Mouse (Mus musculus): ENCODE data around the gene Zfp169. TPM values are rescaled to one million over a fixed set of nuclear protein-coding genes. Genes with fewer than 3 reads are reported as not detected.

Gene Zfp169
- polyA plus RNA-seq, 1 experiment from 2014 or later, result 6.0 TPM

- 85% methylated on average over 9 of the region's 9 CpGs for WGBS
- Histone ChIP-seq H3K27ac (no peak overlapping the region), H3K9me3 (no peaks in the 10 kb centered on the region), H3K36me3 (peaks cover 22% of the 10 kb centered on the region), H3K4me2 (no peak overlapping the region), H3K9ac (no peak overlapping the region), H3K4me3 (no peak overlapping the region), H3K4me1 (peaks cover 9% of the 10 kb centered on the region), H3K27me3 (no peaks in the 10 kb centered on the region)
- no peak for ATAC-seq (ENCODE audit: insufficient number of reproducible peaks, insufficient read depth, low FRiP score, low TSS enrichment, low read depth)
Observed at GRCm38 (mm10) chr13:48508661-48509060, 4.6 kb downstream of the Zfp169 start.

- Histone ChIP-seq H3K9ac (no peak overlapping the region), H3K36me3 (peaks cover 47% of the 10 kb centered on the region), H3K27ac (no peak overlapping the region), H3K4me2 (no peak overlapping the region), H3K9me3 (no peaks in the 10 kb centered on the region), H3K4me1 (peaks cover 6% of the 10 kb centered on the region; the same call in 1 of the 2 replicates), H3K4me3 (no peak overlapping the region), H3K27me3 (no peaks in the 10 kb centered on the region)
- 85% methylated on average over 5 of the region's 5 CpGs for WGBS
- no peak for ATAC-seq (ENCODE audit: insufficient number of reproducible peaks, insufficient read depth, low FRiP score, low TSS enrichment, low read depth)
Observed at GRCm38 (mm10) chr13:48502422-48502821, 10.8 kb downstream of the Zfp169 start.

- Histone ChIP-seq H3K27me3 (no peaks in the 10 kb centered on the region), H3K9me3 (peaks cover 5% of the 10 kb centered on the region; the same call in 1 of the 2 replicates), H3K4me2 (no peak overlapping the region), H3K27ac (0 out of 2 replicates have a peak overlapping the region, but pooled peaks have one; percentile 19), H3K4me1 (peaks cover 7% of the 10 kb centered on the region; the same call in 1 of the 2 replicates), H3K36me3 (peaks cover 48% of the 10 kb centered on the region), H3K4me3 (no peak overlapping the region), H3K9ac (no peak overlapping the region)
- WGBS, result 44% methylated on average over 4 of the region's 4 CpGs
- 0 out of 2 replicates have a peak, but pooled peaks have one; percentile 6 for ATAC-seq (ENCODE audit: insufficient number of reproducible peaks, insufficient read depth, low FRiP score, low TSS enrichment, low read depth)
Observed at GRCm38 (mm10) chr13:48498676-48499075, 14.6 kb downstream of the Zfp169 start.

- Histone ChIP-seq H3K4me1 (peaks cover 7% of the 10 kb centered on the region; the same call in 1 of the 2 replicates), H3K4me2 (no peak overlapping the region), H3K27me3 (no peaks in the 10 kb centered on the region), H3K9ac (no peak overlapping the region), H3K4me3 (peak overlapping the region; percentile 11; the same call in 1 of the 2 replicates), H3K9me3 (peaks cover 5% of the 10 kb centered on the region; the same call in 1 of the 2 replicates), H3K27ac (no peak overlapping the region), H3K36me3 (peaks cover 43% of the 10 kb centered on the region)
- peak; percentile 71; the same call in 1 of the 2 replicates for ATAC-seq (ENCODE audit: insufficient number of reproducible peaks, insufficient read depth, low FRiP score, low TSS enrichment, low read depth)
- 13% methylated on average over 15 of the region's 15 CpGs for whole genome bisulfite sequencing
Observed at GRCm38 (mm10) chr13:48497693-48498221, 15.5 kb downstream of the Zfp169 start.

- peaks cover 76% of the 10 kb centered on the region for H3K36me3 ChIP-seq
- 60% methylated on average over 5 of the region's 5 CpGs for WGBS
Observed at GRCm38 (mm10) chr13:48493183-48493582, 20.1 kb downstream of the Zfp169 start.

GRCm38 (mm10) chr13:48490396-48491182 is 22.7 kb downstream of the Zfp169 start:
- H3K36me3 ChIP-seq, result peaks cover 70% of the 10 kb centered on the region
- WGBS, result 92% methylated on average over 35 of the region's 35 CpGs

More at GRCm38 (mm10) chr13:48493183-48493582, 20.1 kb downstream of the Zfp169 start:
- H3K4me2 ChIP-seq, result no peak overlapping the region
- H3K4me1 ChIP-seq, result peaks cover 7% of the 10 kb centered on the region; the same call in 1 of the 2 replicates
- H3K27me3 ChIP-seq, result no peaks in the 10 kb centered on the region
- no peak overlapping the region for H3K27ac ChIP-seq
- H3K9me3 ChIP-seq, result peaks cover 5% of the 10 kb centered on the region; the same call in 1 of the 2 replicates
- no peak overlapping the region for H3K9ac ChIP-seq
- no peak for ATAC-seq (ENCODE audit: insufficient number of reproducible peaks, insufficient read depth, low FRiP score, low TSS enrichment, low read depth)
- H3K4me3 ChIP-seq, result no peak overlapping the region

GRCm38 (mm10) chr13:48483606-48484005 is 29.6 kb downstream of the Zfp169 start:
- no peak for ATAC-seq (ENCODE audit: insufficient number of reproducible peaks, insufficient read depth, low FRiP score, low TSS enrichment, low read depth)
- H3K9ac ChIP-seq, result no peak overlapping the region
- 89% methylated on average over 4 of the region's 4 CpGs for WGBS

More at GRCm38 (mm10) chr13:48490396-48491182, 22.7 kb downstream of the Zfp169 start:
- no peak for ATAC-seq (ENCODE audit: insufficient number of reproducible peaks, insufficient read depth, low FRiP score, low TSS enrichment, low read depth)
- H3K4me2 ChIP-seq, result no peak overlapping the region
- no peak overlapping the region for H3K4me3 ChIP-seq
- H3K9me3 ChIP-seq, result peaks cover 5% of the 10 kb centered on the region; the same call in 1 of the 2 replicates
- H3K27ac ChIP-seq, result no peak overlapping the region
- H3K27me3 ChIP-seq, result no peaks in the 10 kb centered on the region
- H3K9ac ChIP-seq, result no peak overlapping the region
- H3K4me1 ChIP-seq, result no peaks in the 10 kb centered on the region

GRCm38 (mm10) chr13:48468656-48469180 is 44.5 kb downstream of the Zfp169 start:
- Histone ChIP-seq H3K4me3 (no peak overlapping the region), H3K9ac (no peak overlapping the region)
- WGBS, result 67% methylated on average over 15 of the region's 15 CpGs

More at GRCm38 (mm10) chr13:48483606-48484005, 29.6 kb downstream of the Zfp169 start:
- no peaks in the 10 kb centered on the region for H3K4me1 ChIP-seq
- H3K4me2 ChIP-seq, result no peak overlapping the region
- H3K4me3 ChIP-seq, result no peak overlapping the region
- H3K27ac ChIP-seq, result no peak overlapping the region
- peaks cover 19% of the 10 kb centered on the region for H3K36me3 ChIP-seq
- H3K9me3 ChIP-seq, result no peaks in the 10 kb centered on the region
- no peaks in the 10 kb centered on the region for H3K27me3 ChIP-seq

GRCm38 (mm10) chr13:48466186-48466585 is 47.1 kb downstream of the Zfp169 start:
- H3K4me1 ChIP-seq, result 0 out of 2 replicates have a peak, but pooled peaks cover 7% of the 10 kb centered on the region
- no peaks in the 10 kb centered on the region for H3K36me3 ChIP-seq
- H3K4me3 ChIP-seq, result no peak overlapping the region
- H3K27ac ChIP-seq, result no peak overlapping the region
- no peak for ATAC-seq (ENCODE audit: insufficient number of reproducible peaks, insufficient read depth, low FRiP score, low TSS enrichment, low read depth)
- H3K9me3 ChIP-seq, result no peaks in the 10 kb centered on the region
- 65% methylated on average over 10 of the region's 10 CpGs for WGBS
- H3K9ac ChIP-seq, result no peak overlapping the region
- H3K27me3 ChIP-seq, result peaks cover 11% of the 10 kb centered on the region
- no peak overlapping the region for H3K4me2 ChIP-seq

More at GRCm38 (mm10) chr13:48468656-48469180, 44.5 kb downstream of the Zfp169 start:
- ATAC-seq (ENCODE audit: insufficient number of reproducible peaks, insufficient read depth, low FRiP score, low TSS enrichment, low read depth), result no peak
- Histone ChIP-seq H3K27ac (no peak overlapping the region), H3K27me3 (peaks cover 11% of the 10 kb centered on the region), H3K36me3 (no peaks in the 10 kb centered on the region), H3K4me1 (0 out of 2 replicates have a peak, but pooled peaks cover 7% of the 10 kb centered on the region), H3K4me2 (no peak overlapping the region), H3K9me3 (no peaks in the 10 kb centered on the region)

- no peak overlapping the region for H3K4me2 ChIP-seq
- no peak overlapping the region for H3K4me3 ChIP-seq
- H3K36me3 ChIP-seq, result no peaks in the 10 kb centered on the region
- no peak for ATAC-seq (ENCODE audit: insufficient number of reproducible peaks, insufficient read depth, low FRiP score, low TSS enrichment, low read depth)
- H3K27me3 ChIP-seq, result peaks cover 11% of the 10 kb centered on the region
- H3K9me3 ChIP-seq, result no peaks in the 10 kb centered on the region
- H3K27ac ChIP-seq, result no peak overlapping the region
- 0 out of 2 replicates have a peak, but pooled peaks cover 7% of the 10 kb centered on the region for H3K4me1 ChIP-seq
- WGBS, result 13% methylated on average over 4 of the region's 4 CpGs
- no peak overlapping the region for H3K9ac ChIP-seq
Observed at GRCm38 (mm10) chr13:48464170-48464569, 49.1 kb downstream of the Zfp169 start.

GRCm38 (mm10) chr13:48459280-48459679 is 54.0 kb downstream of the Zfp169 start:
- ATAC-seq (ENCODE audit: insufficient number of reproducible peaks, insufficient read depth, low FRiP score, low TSS enrichment, low read depth), result no peak
- no peaks in the 10 kb centered on the region for H3K4me1 ChIP-seq
- no peak overlapping the region for H3K4me2 ChIP-seq
- H3K4me3 ChIP-seq, result no peak overlapping the region
- no peaks in the 10 kb centered on the region for H3K27me3 ChIP-seq
- H3K9me3 ChIP-seq, result no peaks in the 10 kb centered on the region
- H3K27ac ChIP-seq, result no peak overlapping the region
- WGBS, result 87% methylated on average over 5 of the region's 5 CpGs
- H3K9ac ChIP-seq, result no peak overlapping the region
- no peaks in the 10 kb centered on the region for H3K36me3 ChIP-seq

Data from embryonic facial prominence, embryonic 13.5 days (tissue).